Mouse (Mus musculus) olfactory bulb, adult 2 months (tissue): ENCODE measurements at regions not wholly inside any gene's neighbourhood (a gene's known extent, or its start where the extent isn't known, plus 50 kb on each side); places are given as distances from the start of the nearest gene placed in this dataset.

Experiments
- CTCF ChIP-seq: fragments of 200-500 bp; IDR thresholded peaks from 2 replicates; pipeline ENCODE4 v1.5.1; 2012; ENCODE audit warnings: low read depth, mild to moderate bottlenecking, low read length, moderate library complexity; ENCODE audit not compliant: insufficient read depth
- POLR2A ChIP-seq: fragments of 200-500 bp; IDR thresholded peaks from 2 replicates; pipeline ENCODE4 v1.6.1; 2012; ENCODE audit warnings: mild to moderate bottlenecking, low read depth, low read length, moderate library complexity; ENCODE audit not compliant: insufficient read depth

DNA sequence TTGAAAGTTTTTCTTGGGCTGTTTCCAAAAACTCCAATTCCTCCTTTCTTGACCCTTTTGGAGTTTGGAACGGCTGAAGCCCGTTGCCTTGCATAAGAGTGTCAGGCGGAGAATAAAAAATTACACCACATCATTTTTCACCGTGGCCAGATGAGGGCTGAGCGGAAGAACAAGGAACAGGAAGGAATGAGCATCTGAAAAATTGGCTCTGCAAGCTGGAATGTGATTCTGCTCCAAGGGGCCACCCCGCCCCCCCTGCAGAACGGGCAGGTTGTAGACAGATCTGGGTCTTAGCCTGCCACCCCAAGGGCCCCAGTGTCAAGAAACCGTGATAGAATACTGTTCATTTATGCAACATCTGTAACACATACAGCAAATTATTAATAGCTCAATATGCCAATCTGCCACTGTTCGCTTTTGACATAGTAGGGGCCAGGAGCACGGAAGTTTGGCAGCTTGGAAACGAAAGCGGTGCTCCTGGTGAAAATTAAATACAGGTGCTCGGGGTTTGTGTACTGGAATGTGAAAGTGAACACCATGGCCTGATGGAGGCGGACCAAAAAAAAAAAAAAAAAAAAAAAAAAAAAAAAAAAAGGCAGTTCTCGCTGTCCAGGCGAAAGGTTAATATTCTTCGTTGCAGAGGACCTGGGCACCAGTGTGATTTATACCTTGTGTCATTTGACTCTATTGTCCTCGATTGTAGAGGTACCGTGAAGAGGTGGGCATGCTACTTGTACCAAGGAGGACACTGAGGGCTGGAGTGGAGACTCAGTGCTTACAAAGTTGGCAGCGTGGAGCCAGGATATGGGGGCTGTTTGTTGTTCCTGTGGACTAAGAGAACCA is 487.9 kb upstream of the Mgmt start:
- TF ChIP-seq POLR2A (no peak), CTCF (no peak)
